Mouse (Mus musculus) duodenum, adult 2 months (tissue): ENCODE results near the gene Usp17lb. TPM values are rescaled to one million over a fixed set of nuclear protein-coding genes. Genes with fewer than 3 reads are reported as not detected.

Source experiments
- polyA plus RNA-seq: library from polyadenylated mRNA; depleted of rRNA; stranded (reverse); fragments of >200 nt; gene quantifications from 2 replicates; pipeline ENCODE4 v1.2.3, GENCODE M21; 2012; ENCODE audit warnings: low replicate concordance; rRNA removed

Gene Usp17lb
- not detected in 2 replicates for polyA plus RNA-seq

DNA sequence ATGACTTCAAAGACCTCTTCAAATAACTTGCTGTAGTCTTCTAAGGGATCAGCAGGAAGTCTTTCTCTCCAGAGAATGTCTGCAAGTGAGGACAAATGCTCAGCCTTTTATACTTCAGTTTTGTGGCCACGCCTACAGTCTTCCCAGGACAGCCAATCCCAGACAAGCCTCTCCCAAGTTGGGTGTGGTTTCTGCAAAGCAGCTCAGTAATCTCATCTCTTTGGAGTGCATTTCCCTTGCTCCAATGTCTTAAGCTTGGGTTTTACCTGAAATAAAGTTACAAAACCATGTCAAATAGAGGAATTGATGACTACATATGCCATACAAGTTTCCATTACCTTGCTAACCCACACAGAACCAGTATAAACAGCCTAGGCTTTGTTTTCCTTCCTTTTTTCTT lies at the start of gene Usp17lb:
Gene Usp17lb, minus strand, starts transcription at position 101 of the 400 bp plus-strand sequence.

DNA sequence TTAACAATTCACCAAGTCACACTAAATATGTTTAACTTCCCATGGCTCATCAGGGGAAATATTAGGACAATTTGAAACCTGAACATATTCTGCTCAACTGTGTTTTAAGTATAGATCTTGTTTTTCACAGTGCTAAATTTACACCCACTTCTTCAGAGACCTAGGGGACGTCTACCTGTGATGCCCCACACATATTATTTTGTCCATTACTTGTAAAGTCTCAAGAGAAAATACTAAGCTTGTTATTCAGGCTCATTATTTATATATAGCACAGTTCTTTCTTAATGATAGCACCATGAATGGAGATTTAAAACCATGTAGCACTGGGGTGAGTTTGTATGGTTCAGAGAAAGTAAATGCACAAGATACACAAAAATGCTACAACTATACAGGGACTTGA lies 35.3 kb upstream of the Usp17lb start, which contains the start of gene Olfr665:
Gene Olfr665, plus strand, starts transcription at position 301 of the 400 bp plus-strand sequence.

DNA sequence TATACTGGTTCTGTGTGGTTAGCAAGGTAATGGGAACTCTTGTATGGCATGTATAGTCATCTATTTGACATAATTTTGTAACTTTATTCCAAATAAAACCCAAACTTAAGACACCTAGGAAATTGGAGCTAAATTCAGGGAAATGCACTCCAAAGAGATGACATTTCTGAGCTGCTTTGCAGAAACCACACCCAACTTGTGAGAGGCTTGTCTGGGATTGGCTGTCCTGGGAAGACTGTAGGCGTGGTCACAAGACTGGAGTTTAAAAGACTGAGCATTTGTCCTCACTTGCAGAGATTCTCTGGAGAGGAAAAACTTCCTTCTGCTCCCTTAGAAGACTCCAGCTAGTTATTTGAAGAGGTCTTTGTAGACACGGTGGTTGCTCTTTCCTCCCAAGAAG lies 14.3 kb upstream of the Usp17lb start, which contains the start of gene Usp17la:
Gene Usp17la, plus strand, starts transcription at position 301 of the 400 bp plus-strand sequence.

Other genes with a start within 250 kb of the Usp17lb start
- gene Olfr655, start 240.8 kb downstream of the Usp17lb start, polyA plus RNA-seq, result not detected in 2 replicates
- not detected in 2 replicates for gene Olfr656, start 228.6 kb downstream of the Usp17lb start, polyA plus RNA-seq
- gene Olfr657, start 217.8 kb downstream of the Usp17lb start, polyA plus RNA-seq, result not detected in 2 replicates
- gene Olfr658, start 195.3 kb downstream of the Usp17lb start, polyA plus RNA-seq, result 0.11 TPM in 1 of 2 replicates, not detected in the other
- gene Olfr659, start 175.8 kb downstream of the Usp17lb start, polyA plus RNA-seq, result not detected in 2 replicates
- gene Olfr661, start 156.1 kb downstream of the Usp17lb start, polyA plus RNA-seq, result not detected in 2 replicates
- gene Usp17le, start 65.1 kb downstream of the Usp17lb start, polyA plus RNA-seq, result not detected in 2 replicates
- not detected in 2 replicates for gene Usp17la, start 14.4 kb upstream of the Usp17lb start, polyA plus RNA-seq
- gene Olfr665, start 35.4 kb upstream of the Usp17lb start, polyA plus RNA-seq, result not detected in 2 replicates
- not detected in 2 replicates for gene Olfr666, start 53.3 kb upstream of the Usp17lb start, polyA plus RNA-seq
- gene Olfr667, start 78.9 kb upstream of the Usp17lb start, polyA plus RNA-seq, result not detected in 2 replicates
- gene Olfr668, start 85.5 kb upstream of the Usp17lb start, polyA plus RNA-seq, result not detected in 2 replicates
- not detected in 2 replicates for gene Olfr669, start 91.6 kb upstream of the Usp17lb start, polyA plus RNA-seq
- gene Olfr670, start 120.0 kb upstream of the Usp17lb start, polyA plus RNA-seq, result not detected in 2 replicates
- gene Olfr671, start 136.5 kb upstream of the Usp17lb start, polyA plus RNA-seq, result not detected in 2 replicates
- gene Olfr672, start 159.4 kb upstream of the Usp17lb start, polyA plus RNA-seq, result not detected in 2 replicates
- gene Olfr675, start 185.9 kb upstream of the Usp17lb start, polyA plus RNA-seq, result not detected in 2 replicates
- not detected in 2 replicates for gene Olfr676, start 190.1 kb upstream of the Usp17lb start, polyA plus RNA-seq
- not detected in 2 replicates for gene Olfr677, start 208.8 kb upstream of the Usp17lb start, polyA plus RNA-seq
- gene Olfr678, start 221.9 kb upstream of the Usp17lb start, polyA plus RNA-seq, result not detected in 2 replicates
- gene Olfr679, start 238.6 kb upstream of the Usp17lb start, polyA plus RNA-seq, result not detected in 2 replicates